Mouse (Mus musculus) C2C12 (cell line): Measurements from ENCODE around the gene Fth1. TPM values are rescaled to one million over a fixed set of nuclear protein-coding genes. Genes with fewer than 3 reads are reported as not detected.

Experiments used
- H3K27me3 ChIP-seq: one replicate; pipeline ENCODE4 v1.6.1; 2011; ENCODE audit not compliant: control insufficient read depth, insufficient read depth, insufficient read length
- H3K36me3 ChIP-seq: one replicate; pipeline ENCODE4 v1.6.1; 2011; ENCODE audit not compliant: control insufficient read depth, insufficient read depth
- H3K4me3 ChIP-seq: one replicate; pipeline ENCODE4 v1.5.1; 2011; ENCODE audit warnings: mild to moderate bottlenecking, control low read depth; ENCODE audit not compliant: poor library complexity, insufficient read depth, severe bottlenecking
- H3K79me2 ChIP-seq: one replicate; pipeline ENCODE4 v1.6.1; 2011; ENCODE audit not compliant: control insufficient read depth, insufficient read depth
- H3K79me3 ChIP-seq: one replicate; pipeline ENCODE4 v1.6.1; 2011; ENCODE audit warnings: low read depth, control low read depth
- H3ac ChIP-seq: one replicate; pipeline ENCODE3; 2011; ENCODE audit warnings: low read depth; ENCODE audit not compliant: control insufficient read depth, insufficient read length
- CEBPB ChIP-seq: IDR thresholded peaks from one replicate; pipeline ENCODE4 v1.6.1; 2011; ENCODE audit warnings: low read depth, mild to moderate bottlenecking, control low read depth, moderate library complexity
- CTCF ChIP-seq: IDR thresholded peaks from one replicate; pipeline ENCODE4 v1.5.1; 2011; ENCODE audit not compliant: control insufficient read depth, insufficient read depth, insufficient read length
- FOSL1 ChIP-seq: IDR thresholded peaks from one replicate; pipeline ENCODE4 v1.8.0; 2011; ENCODE audit warnings: mild to moderate bottlenecking, low read length; ENCODE audit not compliant: poor library complexity, insufficient read depth, severe bottlenecking
- MAX ChIP-seq: IDR thresholded peaks from one replicate; pipeline ENCODE4 v1.6.1; 2011; ENCODE audit warnings: mild to moderate bottlenecking, control low read depth
- MYOD1 ChIP-seq: IDR thresholded peaks from one replicate; pipeline ENCODE4 v1.6.1; 2011; ENCODE audit warnings: low read depth; ENCODE audit not compliant: control insufficient read depth, insufficient read length
- MYOG ChIP-seq: IDR thresholded peaks from one replicate; pipeline ENCODE4 v1.6.1; 2011; ENCODE audit not compliant: control insufficient read depth, insufficient read length; ENCODE audit errors: extremely low read depth
- USF1 ChIP-seq: IDR thresholded peaks from one replicate; pipeline ENCODE4 v1.6.1; 2011; ENCODE audit warnings: low read depth, mild to moderate bottlenecking, control low read depth, moderate library complexity
- polyA plus RNA-seq: library from polyadenylated mRNA; unstranded; fragments of >200 nt; fragmentation: generic; extraction: Trizol; gene quantifications from one replicate; pipeline ENCODE4 v1.2.1, GENCODE M21; 2012; ENCODE audit warnings: missing spikeins

Gene Fth1
- polyA plus RNA-seq, 1 experiment, result 4,975 TPM

GRCm38 (mm10) chr19:9981621-9982020, 1.2 kb downstream of the Fth1 start:
- no peak overlapping the region for H3K4me3 ChIP-seq
- H3K79me2 ChIP-seq, result peaks cover 42% of the 10 kb centered on the region
- H3ac ChIP-seq, result peak overlapping the region; percentile 29
- H3K36me3 ChIP-seq, result peaks cover 32% of the 10 kb centered on the region
- TF ChIP-seq CEBPB (no peak), USF1 (no peak), MYOD1 (peak; percentile 29), MYOG (no peak), MAX (no peak), FOSL1 (no peak)
- H3K27me3 ChIP-seq, result no peaks in the 10 kb centered on the region
- peaks cover 27% of the 10 kb centered on the region for H3K79me3 ChIP-seq

GRCm38 (mm10) chr19:9982151-9982851, 1.9 kb downstream of the Fth1 start:
- peak overlapping the region; percentile 86 for H3ac ChIP-seq
- no peaks in the 10 kb centered on the region for H3K27me3 ChIP-seq
- H3K36me3 ChIP-seq, result peaks cover 32% of the 10 kb centered on the region
- no peak for TF ChIP-seq USF1
- no peak for TF ChIP-seq MYOD1
- TF ChIP-seq FOSL1, result no peak
- no peak for TF ChIP-seq CTCF
- no peak for TF ChIP-seq MYOG
- TF ChIP-seq MAX, result no peak
- no peak for TF ChIP-seq CEBPB
- H3K79me2 ChIP-seq, result peaks cover 42% of the 10 kb centered on the region
- H3K79me3 ChIP-seq, result peaks cover 27% of the 10 kb centered on the region
- peak overlapping the region; percentile 100 for H3K4me3 ChIP-seq

GRCm38 (mm10) chr19:9982852-9983542, 2.6 kb downstream of the Fth1 start:
- Histone ChIP-seq H3ac (peak overlapping the region; percentile 86), H3K27me3 (no peaks in the 10 kb centered on the region), H3K4me3 (peak overlapping the region; percentile 100), H3K79me3 (peaks cover 27% of the 10 kb centered on the region), H3K36me3 (peaks cover 32% of the 10 kb centered on the region), H3K79me2 (peaks cover 42% of the 10 kb centered on the region)
- TF ChIP-seq CTCF, result no peak
- TF ChIP-seq MYOD1, result no peak
- no peak for TF ChIP-seq CEBPB
- peak; percentile 18 for TF ChIP-seq MAX
- no peak for TF ChIP-seq MYOG
- TF ChIP-seq USF1, result peak; percentile 90
- TF ChIP-seq FOSL1, result no peak

GRCm38 (mm10) chr19:9984111-9985055, 4.0 kb downstream of the Fth1 start:
- peak overlapping the region; percentile 100 for H3K4me3 ChIP-seq
- H3K79me2 ChIP-seq, result peaks cover 42% of the 10 kb centered on the region
- TF ChIP-seq USF1 (peak; percentile 77), CTCF (no peak), CEBPB (peak; percentile 43)
- peaks cover 32% of the 10 kb centered on the region for H3K36me3 ChIP-seq
- peak overlapping the region; percentile 50 for H3ac ChIP-seq
- no peaks in the 10 kb centered on the region for H3K27me3 ChIP-seq
- peaks cover 27% of the 10 kb centered on the region for H3K79me3 ChIP-seq

DNA sequence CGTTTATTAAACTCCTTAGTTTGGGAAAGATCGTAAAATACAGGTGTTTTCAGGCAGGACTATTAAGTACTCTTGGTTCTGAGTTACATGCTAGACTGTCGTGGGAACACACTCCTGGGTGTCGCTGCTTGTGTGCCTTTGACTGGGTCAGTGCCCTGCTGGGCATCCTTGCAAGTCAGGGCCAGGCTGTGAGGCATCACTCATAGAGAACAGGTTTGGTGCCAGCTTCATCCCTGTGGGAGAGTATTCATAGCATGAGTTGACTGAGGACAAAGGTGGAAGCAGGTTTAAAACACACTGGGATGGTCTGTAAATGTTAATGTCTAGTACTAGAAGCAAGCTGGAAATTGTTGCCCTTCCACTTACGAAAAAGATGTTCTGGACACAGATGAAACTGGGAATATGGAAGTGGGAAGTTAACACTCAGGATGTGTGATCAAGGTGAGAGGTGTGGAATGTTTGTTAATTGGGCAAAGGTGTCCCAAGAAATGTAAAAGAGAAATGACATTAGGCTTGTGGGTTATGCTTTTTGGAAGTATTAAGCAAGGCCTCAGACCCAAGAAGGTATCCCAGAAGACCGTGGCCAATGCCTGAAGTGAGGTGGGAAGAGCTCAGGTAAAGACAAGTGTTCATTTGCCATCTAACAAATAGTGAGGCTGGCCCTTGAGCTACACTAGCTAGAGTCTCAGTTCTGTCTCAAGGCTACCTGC, 4.9 kb downstream of the Fth1 start:
- Histone ChIP-seq H3K79me2 (peaks cover 42% of the 10 kb centered on the region), H3K27me3 (no peaks in the 10 kb centered on the region), H3K36me3 (peaks cover 32% of the 10 kb centered on the region), H3K79me3 (peaks cover 27% of the 10 kb centered on the region), H3K4me3 (no peak overlapping the region), H3ac (no peak overlapping the region)
- TF ChIP-seq MAX (no peak), USF1 (no peak), MYOD1 (no peak), MYOG (no peak), FOSL1 (no peak), CEBPB (no peak), CTCF (no peak)
